Mouse (Mus musculus) lung, postnatal 36 days (tissue): Measurements from ENCODE around the gene Chit1.

Experiments
- DNase-seq: peaks from one replicate; pipeline ENCODE4 v3.0.0; 2022; ENCODE audit warnings: mixed read lengths

Chit1 gene

DNA sequence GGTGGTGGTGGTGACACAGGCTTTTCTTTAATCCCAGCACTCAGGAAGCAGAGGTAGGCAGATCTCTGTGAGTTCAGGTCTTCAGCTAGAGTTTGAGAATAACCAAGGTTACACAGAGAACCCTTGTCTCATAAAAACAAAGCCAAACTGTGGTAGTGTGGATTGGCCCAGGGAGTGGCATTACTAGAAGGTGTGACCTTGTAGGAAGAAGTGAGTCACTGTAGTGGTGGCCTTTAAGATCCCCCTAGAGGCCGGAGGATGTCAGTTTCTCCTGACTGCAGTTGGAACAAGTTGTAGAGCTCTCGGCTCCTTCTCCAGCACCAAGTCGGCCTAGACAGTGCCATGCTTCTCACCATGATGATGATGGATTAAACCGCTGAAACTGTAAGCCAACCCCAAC lies at the start of gene Chit1:
TSS of gene Chit1 (plus strand) at position 264 of the 400 bp plus-strand sequence.
- no peak for DNase-seq

DNA sequence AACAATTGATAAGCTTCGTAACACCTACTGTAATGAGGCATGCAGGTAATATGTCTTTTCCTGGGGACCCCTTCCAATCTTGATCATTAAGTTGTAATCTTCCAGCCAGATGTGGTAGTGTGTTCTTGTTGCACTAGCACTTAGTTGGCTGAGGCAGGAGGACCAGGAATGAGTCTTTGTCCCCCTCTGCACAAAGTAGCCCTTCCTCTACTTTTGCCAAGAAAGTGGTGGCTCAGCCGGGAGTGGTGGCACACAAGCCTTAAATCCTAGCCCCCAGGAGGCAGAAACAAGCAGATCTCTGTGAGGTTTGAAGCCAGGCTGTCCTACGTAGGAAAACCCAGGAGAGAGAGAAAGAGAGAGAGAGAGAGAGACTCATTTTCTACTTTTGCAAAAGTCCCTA lies 49.1 kb upstream of the Chit1 start:
- DNase-seq = no peak

DNA sequence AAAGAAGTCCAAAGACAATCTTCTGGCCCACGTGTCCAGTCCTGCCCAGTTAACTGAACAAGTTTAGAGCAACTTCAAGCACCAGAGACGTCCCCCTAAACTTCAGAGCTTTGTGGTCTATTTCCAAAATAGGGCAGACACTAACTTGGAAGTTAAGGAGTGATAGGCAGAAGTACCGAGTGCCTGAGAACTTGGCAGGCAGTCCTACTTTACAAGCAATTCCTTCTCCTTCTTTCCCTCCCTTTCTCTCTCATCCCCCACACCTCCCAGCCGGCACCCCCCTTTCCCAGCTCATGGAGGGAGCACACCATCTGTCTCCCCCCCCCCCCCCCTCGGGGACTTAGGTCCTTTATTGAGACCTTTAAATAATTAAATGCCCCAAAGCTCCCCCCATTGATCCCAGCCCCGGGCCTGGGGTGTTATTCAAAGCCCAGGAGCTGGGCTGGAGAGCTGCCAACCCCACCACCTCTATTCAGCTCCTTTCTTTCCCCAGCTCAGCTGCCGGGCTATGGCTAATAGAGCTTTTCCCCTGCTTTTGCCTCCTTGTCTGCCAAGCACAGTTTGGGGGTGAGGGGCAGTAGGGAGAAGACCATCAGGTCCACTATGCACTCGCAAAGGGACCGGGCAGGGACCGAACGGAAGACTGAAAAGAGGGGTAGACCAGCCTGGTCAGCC lies 48.5 kb upstream of the Chit1 start:
- no peak for DNase-seq

DNA sequence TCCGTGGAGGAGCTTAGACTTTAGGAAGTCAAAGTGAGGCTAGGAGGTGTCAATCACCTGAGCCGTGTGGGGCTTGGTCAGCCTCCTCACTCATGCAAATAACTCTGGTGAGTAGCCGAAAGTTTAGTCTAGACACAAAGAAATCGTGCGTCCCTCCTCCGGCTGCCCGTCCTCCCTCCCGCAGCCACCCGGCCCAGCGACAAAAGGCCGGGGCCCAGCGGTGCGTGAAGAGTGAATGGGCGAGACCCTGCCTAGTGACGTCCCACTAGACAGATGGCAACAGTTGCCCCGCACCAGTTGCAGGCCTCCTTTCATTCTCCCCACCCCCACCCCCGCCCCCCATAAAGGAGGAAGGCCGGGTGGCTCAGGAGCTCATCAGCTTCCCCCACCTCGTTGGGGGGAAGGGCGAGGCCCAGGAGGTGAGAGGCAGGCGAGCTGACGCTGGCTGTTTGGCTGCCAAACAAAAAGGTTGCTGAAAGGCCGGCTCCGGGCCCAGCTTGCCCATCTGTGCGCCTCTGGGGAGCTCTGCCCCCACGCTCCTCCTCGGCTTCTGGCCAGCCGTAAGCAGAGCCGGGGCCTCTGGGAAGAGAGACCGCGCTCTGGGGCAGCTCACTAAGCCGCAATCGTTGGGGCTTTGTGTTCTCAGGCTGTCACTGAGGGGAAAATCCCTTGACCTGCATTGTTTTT lies 47.8 kb upstream of the Chit1 start:
- DNase-seq = peak; percentile 70

DNA sequence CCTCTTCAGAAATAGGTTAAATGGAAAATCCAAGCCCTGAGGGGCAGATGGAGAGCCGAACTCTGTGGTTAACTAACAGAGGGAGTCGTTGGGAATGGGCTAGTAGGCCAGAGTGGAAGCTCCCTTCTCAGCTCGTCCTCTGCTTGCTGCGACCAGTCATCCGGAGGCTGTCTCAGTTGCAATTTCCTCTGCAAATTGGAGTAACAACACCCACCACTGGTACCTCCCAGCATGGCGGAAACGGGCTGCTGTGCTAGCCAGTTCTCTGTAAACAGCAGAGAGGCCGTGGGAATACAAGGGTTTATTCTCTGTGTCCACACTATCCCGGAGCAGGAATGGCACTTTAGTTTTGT lies 47.3 kb upstream of the Chit1 start:
- peak; percentile 79 for DNase-seq

DNA sequence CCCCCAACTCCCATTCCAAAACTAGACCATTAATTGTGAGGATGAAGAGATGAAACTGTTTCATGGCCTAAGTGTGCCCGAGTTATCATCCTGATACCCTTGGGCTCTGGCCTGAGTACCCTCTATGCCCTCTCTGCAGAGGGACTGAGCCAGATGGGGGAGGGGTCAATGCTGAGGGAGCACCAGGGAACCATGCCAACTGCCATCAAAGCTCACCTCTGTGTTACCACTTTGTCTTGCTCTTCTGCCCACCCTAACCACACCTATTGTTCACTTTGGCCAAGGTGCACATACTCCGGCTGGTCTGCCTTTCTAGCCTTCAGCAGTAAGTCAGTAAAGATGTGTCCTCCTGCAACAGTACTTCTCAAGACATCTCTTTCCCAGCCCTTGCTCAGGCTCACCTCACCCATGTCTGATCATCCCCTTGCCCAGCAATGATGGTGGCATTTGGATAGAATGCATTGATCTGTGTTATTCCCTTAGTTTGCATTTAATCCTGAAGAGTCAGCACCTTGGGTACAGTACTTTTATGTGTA lies 46.7 kb upstream of the Chit1 start:
- DNase-seq = no peak

DNA sequence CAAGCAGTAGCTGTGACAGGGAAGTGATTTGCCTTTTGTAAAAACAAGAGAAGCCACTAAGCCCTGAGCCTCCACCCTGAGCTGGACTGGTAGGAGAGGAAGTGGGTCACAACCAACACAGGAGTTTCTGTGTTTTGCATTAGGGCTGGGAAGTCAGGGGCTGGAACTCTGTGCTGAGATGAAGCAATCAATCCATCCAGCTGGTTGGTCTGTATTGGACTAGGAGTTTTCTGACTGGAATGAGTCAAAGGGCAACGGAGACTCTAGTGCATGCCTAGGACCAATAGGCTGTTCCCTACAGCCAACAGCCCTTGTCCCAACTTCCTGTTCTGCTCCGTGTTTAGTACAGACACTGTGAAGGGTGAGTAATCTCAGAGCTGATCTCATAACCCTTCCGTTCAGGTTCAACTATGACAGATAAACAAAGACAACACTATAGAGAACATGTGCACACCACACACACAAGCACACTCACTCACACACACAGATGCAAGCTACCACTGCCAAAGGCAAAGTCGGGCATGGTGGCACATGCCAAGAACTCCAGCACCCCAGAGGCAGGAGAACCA lies 45.7 kb upstream of the Chit1 start:
- DNase-seq = peak; percentile 83

DNA sequence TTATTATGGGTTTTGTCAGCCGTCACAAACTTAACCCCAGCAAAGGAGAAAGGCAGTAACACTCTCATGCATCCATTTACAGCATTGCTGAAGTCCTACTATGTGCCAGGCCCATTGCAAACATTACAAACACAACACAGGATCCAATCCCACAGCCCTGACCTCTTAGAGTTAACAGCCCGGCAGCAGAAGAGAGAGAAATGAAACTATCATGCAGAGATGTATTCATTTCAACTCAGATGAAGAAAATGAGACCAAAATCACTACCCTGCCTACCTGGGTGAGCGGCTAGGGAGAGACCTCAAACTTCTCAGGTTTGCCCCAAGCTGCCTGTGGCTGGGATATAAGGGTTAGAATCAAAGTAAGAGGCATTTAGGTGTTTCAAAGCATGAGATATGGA lies 44.5 kb upstream of the Chit1 start:
- no peak for DNase-seq

DNA sequence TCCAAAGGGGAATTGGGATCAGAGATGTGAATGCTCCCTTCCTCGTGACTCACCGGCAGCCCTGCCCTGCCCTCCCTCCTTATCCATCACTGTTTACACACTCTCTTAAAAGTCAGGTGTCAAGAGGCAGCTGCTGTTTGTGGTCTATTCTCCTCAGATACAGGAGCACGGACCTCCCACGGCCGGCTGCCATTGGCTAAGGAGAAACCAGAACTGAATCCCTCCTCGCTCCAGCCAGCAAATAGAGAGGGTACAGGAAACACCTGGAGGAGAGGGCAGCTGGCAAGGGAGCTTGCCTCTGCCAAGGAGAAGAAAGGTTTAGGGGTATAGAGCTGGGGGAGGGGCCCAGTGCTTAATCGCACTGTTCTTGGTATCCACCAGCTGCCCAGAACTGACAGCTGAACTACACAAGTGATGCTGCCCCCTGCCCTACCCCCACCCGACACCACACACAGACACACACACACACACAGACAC lies 43.9 kb upstream of the Chit1 start:
- peak; percentile 94 for DNase-seq

DNA sequence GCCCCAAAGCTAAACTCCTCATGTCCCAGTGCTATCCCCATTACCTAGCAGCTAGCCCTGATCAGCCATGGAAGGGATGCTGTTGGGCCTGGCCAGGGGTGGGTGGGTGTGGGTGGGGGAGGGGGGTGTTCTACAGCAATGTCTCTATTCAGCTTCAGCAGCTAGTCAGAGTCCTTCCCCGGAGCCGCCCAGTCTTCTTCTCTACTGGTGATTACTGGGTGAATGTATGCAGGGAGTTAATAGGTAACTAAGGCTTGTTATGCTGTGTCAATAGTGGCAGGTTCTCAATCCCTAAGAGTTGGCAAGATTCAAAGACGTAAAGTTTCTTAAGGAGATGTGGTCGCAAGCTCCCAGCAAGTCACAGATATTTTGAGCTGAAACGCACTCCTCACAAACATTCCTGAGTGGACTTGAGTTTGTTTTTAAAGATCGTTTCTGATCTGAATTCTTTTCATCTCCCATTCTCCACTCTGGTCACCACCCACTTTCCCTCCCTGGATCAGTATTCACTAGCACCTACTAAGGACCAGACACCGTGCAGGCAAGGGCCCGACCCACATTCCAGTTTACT lies 40.9 kb upstream of the Chit1 start:
- no peak for DNase-seq

DNA sequence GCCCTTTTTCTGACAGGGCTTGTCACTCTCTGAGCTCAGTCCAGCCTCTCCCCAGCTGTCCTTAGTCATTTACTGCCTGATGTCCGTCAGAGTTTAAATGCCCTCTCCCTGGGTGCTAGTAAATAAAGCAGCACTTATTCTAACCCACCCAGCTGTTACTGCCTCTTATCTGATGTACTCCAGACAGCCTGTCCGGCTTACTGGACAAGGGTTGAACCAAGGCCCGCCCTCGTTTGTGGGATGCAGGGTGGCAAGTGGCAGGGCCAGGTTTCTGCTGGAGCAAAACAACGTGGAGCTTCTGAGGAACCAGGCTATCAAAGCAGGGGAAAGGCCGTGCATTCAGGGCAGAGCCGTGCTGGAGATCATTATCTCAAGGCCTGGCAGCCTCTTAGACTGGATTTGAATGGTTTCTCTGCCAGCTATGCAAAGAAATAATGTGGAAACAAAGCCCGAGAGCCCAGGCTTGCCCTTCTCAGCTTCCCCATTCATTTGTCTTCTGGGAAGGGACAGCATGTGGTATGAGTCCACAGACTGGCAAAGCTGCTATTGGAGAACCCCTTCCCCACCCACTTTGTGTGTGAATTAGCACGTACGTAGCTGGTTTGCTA lies 39.5 kb upstream of the Chit1 start:
- peak; percentile 87 for DNase-seq

DNA sequence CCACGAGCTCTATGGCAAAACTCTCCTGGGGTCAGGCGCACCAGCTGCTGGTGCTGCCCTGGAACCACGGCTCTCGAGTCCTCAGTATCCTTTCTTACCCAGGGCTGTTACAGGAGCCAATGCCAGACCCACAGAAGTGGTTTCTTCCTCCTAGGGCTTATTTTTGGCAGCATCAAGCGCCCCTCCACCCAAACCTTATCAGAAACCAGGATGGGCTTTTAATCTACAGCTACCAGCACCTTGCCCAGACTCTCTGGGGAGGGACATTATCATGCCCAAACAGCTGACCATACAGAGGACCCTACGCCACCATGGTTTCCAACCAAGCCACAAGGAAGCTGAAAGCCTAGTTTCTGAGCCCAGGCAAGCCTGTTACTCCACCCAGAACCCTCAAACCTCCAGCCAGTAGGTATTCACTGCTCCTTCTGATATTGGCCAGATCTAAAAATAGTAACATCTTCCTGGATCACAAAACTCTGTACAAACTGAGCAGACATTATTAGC lies 37.9 kb upstream of the Chit1 start:
- no peak for DNase-seq

DNA sequence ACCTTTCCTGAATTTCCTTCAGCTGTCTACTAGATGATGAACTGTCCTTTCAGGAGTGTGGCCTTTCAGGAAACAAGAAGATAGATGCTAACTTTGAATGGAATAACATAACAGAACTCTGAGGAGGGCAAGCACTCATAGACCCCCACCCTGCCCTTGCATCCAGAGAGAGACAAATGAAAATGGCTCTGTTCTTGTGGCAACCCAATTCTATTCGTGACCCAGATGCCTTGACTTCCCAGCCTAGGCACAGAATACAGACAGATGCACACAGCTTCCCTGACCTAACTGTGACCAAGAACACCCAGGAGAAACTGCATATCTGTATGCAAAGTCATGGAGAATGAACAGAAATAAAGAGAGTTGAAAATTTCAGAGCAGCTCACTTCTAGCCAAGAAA lies 37.4 kb upstream of the Chit1 start:
- no peak for DNase-seq

DNA sequence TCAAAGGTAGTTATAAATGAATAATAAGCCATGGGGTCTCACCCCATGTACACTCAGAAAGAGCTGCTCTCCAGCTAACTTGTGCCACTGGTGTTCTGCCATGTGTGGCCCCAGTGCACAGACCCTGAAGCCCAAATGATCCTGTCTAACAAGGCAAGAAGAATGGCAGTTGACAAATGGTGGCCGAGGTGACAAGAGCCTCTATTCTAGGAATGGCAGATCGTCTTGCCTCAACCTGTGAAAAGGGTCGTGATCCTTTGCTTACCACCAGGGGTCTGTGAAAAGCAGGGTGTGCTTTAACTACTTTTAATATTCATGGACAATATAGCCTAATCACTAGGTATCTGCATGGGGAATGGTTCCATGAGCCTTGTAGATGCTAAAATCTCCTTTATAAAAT lies 36.9 kb upstream of the Chit1 start:
- DNase-seq = no peak

DNA sequence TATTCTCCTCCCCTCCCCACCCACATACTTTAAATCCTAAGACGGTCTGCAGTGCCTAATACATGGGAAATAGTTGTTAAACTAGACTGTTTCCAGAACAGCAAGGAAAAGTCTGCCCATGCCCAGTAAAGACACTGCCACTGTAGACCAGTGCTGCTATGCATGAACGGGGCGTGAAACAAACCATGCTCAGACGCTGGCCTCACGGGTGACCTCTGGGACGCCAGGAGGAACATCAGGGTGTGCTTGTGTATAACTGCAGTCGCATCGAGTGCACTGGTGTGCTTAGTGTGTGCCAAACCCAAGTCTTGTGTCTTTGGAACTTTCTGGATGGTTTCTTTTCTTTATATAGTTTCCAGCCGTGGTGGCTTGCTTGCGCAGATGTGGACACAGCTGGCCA lies 36.4 kb upstream of the Chit1 start:
- DNase-seq = no peak

DNA sequence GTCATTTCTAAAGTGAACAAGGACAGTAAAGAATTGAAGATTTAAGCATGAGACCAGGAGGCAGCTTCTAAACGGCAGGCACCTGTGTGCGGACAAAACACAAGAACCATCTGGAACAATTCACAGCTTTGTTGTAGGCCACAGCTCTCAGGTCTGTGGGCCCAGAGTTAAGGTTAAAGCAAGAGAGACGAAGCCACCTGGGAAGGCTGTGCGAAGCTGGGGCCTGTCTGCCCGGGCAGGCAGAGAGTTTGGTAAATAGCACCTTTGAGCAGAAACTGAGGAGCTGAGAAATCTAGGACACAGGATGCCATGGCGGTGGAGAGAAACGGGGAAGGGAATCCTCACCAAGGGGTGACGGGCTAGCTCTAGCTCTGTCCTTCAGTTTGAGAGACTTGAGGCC lies 35.5 kb upstream of the Chit1 start:
- DNase-seq = no peak

DNA sequence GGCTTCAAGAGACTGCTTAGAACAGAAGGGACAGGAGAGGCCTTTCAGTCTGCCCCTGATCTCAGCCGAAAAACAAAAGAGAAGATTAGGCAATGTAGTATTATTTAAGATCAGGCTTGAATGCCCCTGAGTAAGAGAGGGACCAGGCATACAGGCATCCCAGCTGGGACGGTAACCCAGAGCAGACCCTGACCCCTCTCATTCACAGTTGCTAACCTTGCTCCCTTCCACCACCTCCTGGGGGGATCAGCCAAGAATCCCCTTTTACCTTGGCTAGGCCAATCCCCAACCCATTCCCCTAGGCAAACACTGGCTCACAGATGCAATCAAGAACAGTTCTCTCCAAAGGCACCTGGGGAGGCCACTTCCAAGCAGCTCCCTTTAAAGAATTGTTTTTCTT lies 34.3 kb upstream of the Chit1 start:
- no peak for DNase-seq

DNA sequence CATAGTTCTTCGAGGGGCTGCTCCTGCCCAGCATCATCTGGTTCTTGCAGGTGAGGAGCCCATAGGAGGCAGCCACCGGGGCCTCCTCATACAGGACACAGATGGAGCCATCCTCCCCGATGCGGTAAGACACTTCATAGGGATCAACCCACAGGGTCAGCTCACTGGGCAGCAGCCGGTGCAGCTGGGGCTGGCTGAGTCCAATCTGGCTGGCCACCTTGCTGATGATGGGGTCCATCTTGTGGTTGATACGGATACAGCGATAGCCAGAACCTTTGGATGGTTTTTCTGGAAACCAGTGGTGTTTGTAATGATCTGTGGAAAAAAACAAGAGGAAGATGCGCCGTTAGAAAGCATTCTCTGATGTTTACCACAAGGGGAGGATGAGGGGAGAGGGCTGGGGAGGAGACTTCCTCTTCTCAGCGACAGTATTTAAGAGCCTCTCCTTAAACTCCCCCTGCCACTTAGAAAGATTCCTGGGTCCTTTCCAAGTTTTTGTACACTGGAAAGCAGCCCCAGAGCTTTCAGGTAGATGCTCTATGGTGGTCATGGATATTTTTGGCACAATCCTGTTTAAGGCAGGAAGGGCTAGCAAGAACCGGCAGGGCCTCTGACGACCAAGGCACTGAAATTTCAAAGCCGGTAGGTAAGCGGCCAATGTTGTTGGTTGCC lies 33.5 kb upstream of the Chit1 start:
- DNase-seq = peak; percentile 74

DNA sequence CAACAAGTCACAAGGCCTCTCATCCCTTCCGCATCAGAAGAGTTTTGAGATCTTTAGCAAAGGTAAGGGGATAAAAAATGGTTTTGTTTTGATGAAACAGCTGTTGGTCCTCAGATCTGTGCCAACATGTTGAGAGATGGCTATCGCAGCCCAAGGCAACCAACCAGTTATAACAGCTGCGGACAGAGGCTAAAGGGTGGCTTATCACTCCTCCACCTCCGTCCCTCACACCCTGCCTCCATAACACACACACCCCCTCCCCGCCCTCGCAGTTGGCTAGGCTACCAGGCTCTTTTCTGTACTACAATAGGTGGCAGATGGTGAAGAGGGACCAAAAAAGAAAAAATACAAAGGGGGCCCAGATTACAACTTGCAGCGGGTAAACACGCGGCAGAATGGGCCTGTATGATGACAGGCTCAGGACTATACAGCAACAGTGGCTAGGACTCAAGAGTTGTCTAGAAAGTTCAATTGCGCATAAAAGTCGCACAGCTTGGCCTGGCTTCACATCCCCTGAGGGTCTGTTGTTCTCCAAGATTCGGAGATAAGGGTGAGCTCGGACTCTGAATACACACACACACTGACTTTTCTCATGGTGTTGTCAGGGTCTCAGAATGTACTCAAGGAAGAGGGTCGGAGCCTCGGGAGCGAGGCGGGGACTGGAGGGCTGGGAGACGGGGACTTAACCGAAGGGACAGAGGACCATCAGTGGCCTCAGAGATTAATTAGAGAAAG lies 32.8 kb upstream of the Chit1 start:
- DNase-seq = peak; percentile 70

DNA sequence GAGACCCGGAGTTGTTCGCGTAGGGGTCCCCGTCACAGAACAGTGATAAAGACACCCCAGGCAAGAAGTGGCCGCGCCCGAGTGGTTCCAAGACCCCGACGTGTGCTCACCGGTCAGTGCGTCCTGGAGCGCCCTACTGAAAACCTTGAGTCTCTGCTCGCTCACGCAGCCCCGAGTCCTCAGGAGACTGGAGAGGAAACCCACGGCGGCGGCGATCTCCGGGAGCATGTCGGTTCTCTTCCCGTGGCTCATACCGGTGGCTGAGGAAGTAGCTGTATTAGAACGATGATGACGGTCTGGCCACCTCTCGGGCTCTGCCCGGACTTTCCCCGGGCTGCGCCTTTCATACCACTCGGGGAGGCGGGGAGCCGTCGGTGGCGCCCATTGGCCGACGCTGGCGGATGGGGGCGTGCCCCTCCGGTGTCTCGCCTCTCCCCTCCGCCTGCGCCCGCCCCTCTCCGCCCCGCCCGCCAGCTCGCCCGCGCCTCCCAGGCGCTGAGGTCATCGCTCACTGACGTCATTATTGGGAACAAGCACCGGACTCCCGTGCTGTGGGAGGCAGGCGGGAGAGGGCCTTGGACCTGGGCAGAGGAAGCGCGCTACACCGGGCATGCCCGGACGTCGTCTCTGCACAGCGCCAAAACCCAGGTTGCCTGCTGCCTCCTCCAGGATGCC lies 32.1 kb upstream of the Chit1 start, which contains the start of gene Btg2:
TSS of gene Btg2 (minus strand) at position 319 of the 675 bp plus-strand sequence.
- DNase-seq = peak; percentile 98
